Mouse (Mus musculus): ENCODE results near the gene Yap1. TPM values are rescaled to one million over a fixed set of nuclear protein-coding genes. Genes with fewer than 3 reads are reported as not detected.

The Yap1 gene
- 100 to 1,000 TPM; 108 to 111 TPM for total RNA-seq (2021)
- long read RNA-seq, experiment 1, full-length matches to known transcripts: 20 of 53 reads
- long read RNA-seq, experiment 1, partial matches to known transcripts: 6 of 53 reads
- long read RNA-seq, experiment 1, other reads (novel, unspliced or antisense): 27 of 53 reads
- long read RNA-seq, experiment 2, full-length matches to known transcripts: 26 of 62 reads
- long read RNA-seq, experiment 2, partial matches to known transcripts: 5 of 62 reads
- long read RNA-seq, experiment 2, other reads (novel, unspliced or antisense): 31 of 62 reads

- DNase-seq (ENCODE audit: low spot score in 2 of 2): peak; percentile 92 to 95
Measured at GRCm38 (mm10) chr9:8004370-8004991, at the start of gene Yap1. Yap1 (minus strand) TSS chr9:8004596.

- DNase-seq (ENCODE audit: low spot score in 2 of 2): no peak
Measured at GRCm38 (mm10) chr9:8043044-8043387, 38.6 kb upstream of the Yap1 start.

GRCm38 (mm10) chr9:8042338-8043043 is 38.1 kb upstream of the Yap1 start, which contains the start of gene Cfap300:
Cfap300 (minus strand) TSS chr9:8042823.
- peak; percentile 89 to 96 for DNase-seq (ENCODE audit: low spot score in 2 of 2)

GRCm38 (mm10) chr9:8035546-8035945 is 31.1 kb upstream of the Yap1 start:
- DNase-seq (ENCODE audit: low spot score in 2 of 2): no peak

- DNase-seq (ENCODE audit: low spot score in 2 of 2): no peak
Measured at GRCm38 (mm10) chr9:8035091-8035490, 30.7 kb upstream of the Yap1 start.

GRCm38 (mm10) chr9:8034143-8034542 is 29.7 kb upstream of the Yap1 start:
- no peak for DNase-seq (ENCODE audit: low spot score in 2 of 2)

GRCm38 (mm10) chr9:8032847-8033246 is 28.5 kb upstream of the Yap1 start:
- no peak for DNase-seq (ENCODE audit: low spot score in 2 of 2)

- no peak for DNase-seq (ENCODE audit: low spot score in 2 of 2)
Measured at GRCm38 (mm10) chr9:8018609-8019008, 14.2 kb upstream of the Yap1 start.

- peak in 1 of 2 experiments; percentile 14 for DNase-seq (ENCODE audit: low spot score in 2 of 2)
Measured at GRCm38 (mm10) chr9:8017253-8017913, 13.0 kb upstream of the Yap1 start.

- DNase-seq (ENCODE audit: low spot score in 2 of 2): peak; percentile 35 to 68
Measured at GRCm38 (mm10) chr9:8003301-8004271, 810 bp downstream of the Yap1 start.

- DNase-seq (ENCODE audit: low spot score in 2 of 2): peak in 1 of 2 experiments; percentile 29
Measured at GRCm38 (mm10) chr9:8002806-8003205, 1.6 kb downstream of the Yap1 start.

GRCm38 (mm10) chr9:8001352-8001751 is 3.0 kb downstream of the Yap1 start:
- peak; percentile 14 to 21 for DNase-seq (ENCODE audit: low spot score in 2 of 2)

GRCm38 (mm10) chr9:7994275-7994674 is 10.1 kb downstream of the Yap1 start:
- no peak for DNase-seq (ENCODE audit: low spot score in 2 of 2)

- no peak for DNase-seq (ENCODE audit: low spot score in 2 of 2)
Measured at GRCm38 (mm10) chr9:7992651-7993050, 11.7 kb downstream of the Yap1 start.

GRCm38 (mm10) chr9:7990897-7991296 is 13.5 kb downstream of the Yap1 start:
- no peak for DNase-seq (ENCODE audit: low spot score in 2 of 2)

GRCm38 (mm10) chr9:7987119-7987518 is 17.3 kb downstream of the Yap1 start:
- no peak for DNase-seq (ENCODE audit: low spot score in 2 of 2)

GRCm38 (mm10) chr9:7984287-7984686 is 20.1 kb downstream of the Yap1 start:
- DNase-seq (ENCODE audit: low spot score in 2 of 2): no peak

- DNase-seq (ENCODE audit: low spot score in 2 of 2): no peak
Measured at GRCm38 (mm10) chr9:7983665-7984064, 20.7 kb downstream of the Yap1 start.

GRCm38 (mm10) chr9:7980162-7980561 is 24.2 kb downstream of the Yap1 start:
- no peak for DNase-seq (ENCODE audit: low spot score in 2 of 2)

- no peak for DNase-seq (ENCODE audit: low spot score in 2 of 2)
Measured at GRCm38 (mm10) chr9:7979153-7979916, 25.1 kb downstream of the Yap1 start.
